Mouse (Mus musculus): ENCODE results near the gene Lyz1. TPM values are rescaled to one million over a fixed set of nuclear protein-coding genes. Genes with fewer than 3 reads are reported as not detected.

Gene Lyz1
- polyA plus RNA-seq (2015; fragmentation: Nextera tagmentation; extraction: Ambion mirVana): 0.11 TPM in 1 of 2 replicates, not detected in the other

DNA sequence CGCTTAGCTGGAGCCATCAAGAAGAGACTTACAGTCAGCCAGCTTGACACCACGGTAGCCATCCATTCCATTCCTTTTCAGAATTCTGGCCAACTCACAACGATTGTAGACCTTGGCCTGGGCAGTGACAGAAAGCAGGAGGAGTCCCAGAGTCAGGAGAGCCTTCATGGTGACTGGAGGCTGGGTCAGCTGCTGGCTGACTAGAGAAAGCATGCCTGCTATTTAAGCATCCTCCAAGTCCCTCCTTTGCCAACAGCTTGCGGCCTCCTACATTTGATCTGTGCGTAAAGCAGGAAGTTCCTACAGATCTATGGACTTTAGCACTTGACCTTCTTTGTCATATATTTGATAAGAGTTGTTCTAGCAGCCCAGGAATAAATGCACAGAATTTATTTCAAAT lies at the start of gene Lyz1:
TSS of gene Lyz1 (minus strand) at position 198 of the 400 bp plus-strand sequence.
- no peaks in the 10 kb centered on the region for H3K9me3 ChIP-seq
- 84% methylated on average over 5 of the region's 5 CpGs for WGBS
- H3K9ac ChIP-seq: no peak within 1 kb of the TSS
- H3K4me1 ChIP-seq: no peaks in the 10 kb centered on the region; the same call in 1 of the 2 replicates
- no peak for ATAC-seq (ENCODE audit: low FRiP score, low read depth)
- no peak within 1 kb of the TSS for H3K4me2 ChIP-seq (replicated peaks)
- H3K36me3 ChIP-seq: no peaks in the 10 kb centered on the region
- H3K27ac ChIP-seq: no peak within 1 kb of the TSS
- H3K27me3 ChIP-seq: no peaks in the 10 kb centered on the region
- no peak within 1 kb of the TSS for H3K4me3 ChIP-seq

DNA sequence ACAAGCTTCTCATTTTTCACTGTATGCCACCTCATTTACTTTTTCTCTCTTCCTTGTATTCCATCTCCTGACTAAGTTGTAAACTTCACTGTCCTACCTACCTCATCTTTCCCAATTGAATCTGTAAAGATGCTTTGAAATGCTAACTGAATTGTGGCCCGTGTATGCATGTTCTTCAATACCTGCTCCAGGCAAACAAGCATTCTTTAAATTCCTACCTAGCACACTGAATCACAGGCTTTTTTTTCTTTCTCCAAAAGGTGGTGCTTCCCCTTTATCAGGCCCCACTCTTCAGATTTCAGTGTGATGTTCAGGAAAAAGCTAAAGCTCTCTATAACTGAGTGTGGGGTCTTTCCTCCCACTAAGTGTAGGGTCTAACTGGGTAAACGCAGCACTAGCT lies 49.7 kb upstream of the Lyz1 start:
- Histone ChIP-seq H3K27me3 (no peaks in the 10 kb centered on the region), H3K27ac (peak overlapping the region; percentile 55), H3K4me3 (no peak overlapping the region), H3K36me3 (peaks cover 17% of the 10 kb centered on the region), H3K4me1 (no peaks in the 10 kb centered on the region), H3K9ac (no peak overlapping the region), H3K9me3 (no peaks in the 10 kb centered on the region), H3K4me2 (replicated peaks) (no peak overlapping the region)
- ATAC-seq (ENCODE audit: low FRiP score, low read depth): no peak
- 62% methylated on average over 2 of the region's 2 CpGs for WGBS

DNA sequence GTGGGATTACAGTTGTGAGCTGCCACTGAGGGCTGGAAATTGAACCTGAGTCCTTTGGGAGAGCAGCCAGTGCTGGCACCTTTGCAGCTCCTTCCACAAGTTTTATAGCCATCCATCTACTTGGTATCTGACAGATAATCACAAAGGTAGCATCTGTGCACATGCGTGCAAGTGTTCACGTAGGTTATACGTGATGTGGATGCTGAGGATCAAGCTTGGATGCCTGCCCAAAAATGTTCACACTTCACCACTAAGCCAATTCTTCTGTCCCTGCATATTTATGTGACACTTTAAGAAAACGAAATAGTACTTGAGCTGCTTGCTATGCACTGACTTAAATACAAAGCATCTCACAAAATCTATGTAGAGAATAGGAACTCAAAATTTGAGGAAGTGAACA lies 48.4 kb upstream of the Lyz1 start:
- H3K4me2 ChIP-seq (replicated peaks): no peak overlapping the region
- ATAC-seq (ENCODE audit: low FRiP score, low read depth): no peak
- no peaks in the 10 kb centered on the region for H3K27me3 ChIP-seq
- 76% methylated on average over 4 of the region's 4 CpGs for WGBS
- H3K9ac ChIP-seq: no peak overlapping the region
- no peak overlapping the region for H3K4me3 ChIP-seq
- no peak overlapping the region for H3K27ac ChIP-seq
- 0 out of 2 replicates have a peak, but pooled peaks cover 10% of the 10 kb centered on the region for H3K36me3 ChIP-seq
- no peaks in the 10 kb centered on the region for H3K4me1 ChIP-seq
- H3K9me3 ChIP-seq: no peaks in the 10 kb centered on the region

DNA sequence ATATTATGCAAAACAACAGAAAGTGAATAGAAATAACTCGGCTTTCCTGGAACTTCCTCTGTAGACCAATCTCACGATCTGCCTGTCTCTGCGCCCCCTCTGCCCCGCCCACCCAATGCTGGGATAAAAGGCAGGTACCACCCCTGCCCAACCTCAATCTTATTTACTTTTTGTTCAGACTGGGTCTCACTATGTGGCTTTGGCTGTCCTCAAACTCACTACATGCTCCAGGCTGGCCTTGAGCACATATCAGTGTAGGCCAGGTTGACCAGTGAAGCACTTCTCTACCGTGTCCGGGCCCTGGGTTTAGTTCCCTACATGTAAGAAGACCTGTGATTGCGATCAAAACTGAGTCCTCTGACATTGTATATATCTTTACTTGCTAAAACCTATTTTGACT lies 46.6 kb upstream of the Lyz1 start:
- H3K4me2 ChIP-seq (replicated peaks): no peak overlapping the region
- WGBS: 86% methylated on average over 7 of the region's 7 CpGs
- H3K36me3 ChIP-seq: 0 out of 2 replicates have a peak, but pooled peaks cover 10% of the 10 kb centered on the region
- H3K9me3 ChIP-seq: no peaks in the 10 kb centered on the region
- no peaks in the 10 kb centered on the region for H3K4me1 ChIP-seq
- no peak overlapping the region for H3K9ac ChIP-seq
- no peaks in the 10 kb centered on the region for H3K27me3 ChIP-seq
- ATAC-seq (ENCODE audit: low FRiP score, low read depth): no peak
- H3K4me3 ChIP-seq: no peak overlapping the region
- no peak overlapping the region for H3K27ac ChIP-seq

DNA sequence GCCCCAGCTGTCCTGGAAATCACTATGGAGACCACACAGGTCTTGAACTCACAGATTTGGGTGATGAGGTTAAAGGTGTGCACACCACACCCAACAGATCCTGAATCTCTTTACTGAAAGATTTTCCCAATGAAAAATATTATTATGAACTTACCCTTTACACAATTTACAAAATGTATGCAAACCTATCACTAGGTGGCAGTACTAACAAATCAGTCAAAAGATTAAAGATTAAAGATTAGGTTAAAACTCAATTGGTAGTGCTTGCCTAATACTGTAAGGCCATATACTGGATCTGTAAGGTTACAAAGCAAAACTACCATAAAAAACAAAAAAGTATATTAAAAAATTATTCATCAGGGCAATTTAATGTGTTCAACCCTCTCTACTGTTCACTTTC lies 45.3 kb upstream of the Lyz1 start:
- H3K27me3 ChIP-seq: no peaks in the 10 kb centered on the region
- H3K4me1 ChIP-seq: no peaks in the 10 kb centered on the region
- H3K4me2 ChIP-seq (replicated peaks): no peak overlapping the region
- ATAC-seq (ENCODE audit: low FRiP score, low read depth): no peak
- H3K27ac ChIP-seq: no peak overlapping the region
- no peak overlapping the region for H3K4me3 ChIP-seq
- H3K9me3 ChIP-seq: no peaks in the 10 kb centered on the region
- 0 out of 2 replicates have a peak, but pooled peaks cover 2% of the 10 kb centered on the region for H3K36me3 ChIP-seq
- no peak overlapping the region for H3K9ac ChIP-seq

DNA sequence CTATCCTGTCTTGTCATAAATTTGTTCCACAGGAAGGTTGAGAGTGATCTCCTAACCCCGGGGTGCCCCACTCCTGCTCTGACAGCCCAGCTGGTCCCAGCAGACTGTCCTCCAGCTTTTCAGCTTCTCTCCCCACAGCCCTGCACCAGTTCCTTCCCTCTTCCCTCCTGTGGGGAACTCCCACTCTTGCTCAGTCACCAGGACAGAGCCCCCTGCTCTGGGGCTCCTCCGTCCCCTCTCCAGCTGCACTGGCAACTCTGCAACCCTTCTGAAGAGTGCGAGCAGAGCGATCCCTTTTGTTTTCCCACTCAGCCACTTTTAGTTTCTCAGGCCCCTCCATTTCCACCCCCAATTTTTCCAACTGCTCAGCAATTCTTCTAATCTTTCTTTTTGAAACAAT lies 43.0 kb upstream of the Lyz1 start:
- H3K9me3 ChIP-seq: no peaks in the 10 kb centered on the region
- ATAC-seq (ENCODE audit: low FRiP score, low read depth): 0 out of 2 replicates have a peak, but pooled peaks have one; percentile 34
- H3K27ac ChIP-seq: no peak overlapping the region

DNA sequence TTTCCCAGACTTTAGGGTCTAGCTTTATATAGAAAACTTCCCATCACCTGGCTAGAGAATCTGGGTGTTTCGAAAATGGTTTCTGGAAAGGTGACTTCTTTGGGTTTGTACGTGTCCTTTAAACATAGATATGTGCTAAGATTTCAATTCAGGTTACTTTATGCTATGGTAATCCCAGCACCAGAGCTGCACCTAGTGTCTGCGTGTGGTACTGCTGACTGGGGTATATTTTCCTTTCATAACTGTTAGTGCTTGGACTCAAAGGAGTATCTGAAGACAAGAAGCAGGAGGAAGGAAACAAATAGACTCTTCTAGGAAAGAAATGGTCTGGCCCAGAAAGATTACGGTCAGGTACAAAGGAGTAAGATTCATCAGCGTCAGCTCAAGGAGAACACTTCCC lies 37.9 kb upstream of the Lyz1 start:
- no peak for ATAC-seq (ENCODE audit: low FRiP score, low read depth)
- Histone ChIP-seq H3K27me3 (no peaks in the 10 kb centered on the region), H3K4me2 (replicated peaks) (no peak overlapping the region), H3K9ac (no peak overlapping the region), H3K4me1 (no peaks in the 10 kb centered on the region), H3K36me3 (no peaks in the 10 kb centered on the region), H3K4me3 (no peak overlapping the region), H3K27ac (no peak overlapping the region), H3K9me3 (no peaks in the 10 kb centered on the region)
- WGBS: 73% methylated on average over 5 of the region's 5 CpGs

More for the DNA sequence above, 43.0 kb upstream of the Lyz1 start:
- WGBS: 44% methylated on average over 4 of the region's 4 CpGs
- no peak overlapping the region for H3K9ac ChIP-seq
- no peak overlapping the region for H3K4me3 ChIP-seq
- no peaks in the 10 kb centered on the region for H3K27me3 ChIP-seq
- no peaks in the 10 kb centered on the region for H3K4me1 ChIP-seq
- no peak overlapping the region for H3K4me2 ChIP-seq (replicated peaks)
- no peaks in the 10 kb centered on the region for H3K36me3 ChIP-seq

DNA sequence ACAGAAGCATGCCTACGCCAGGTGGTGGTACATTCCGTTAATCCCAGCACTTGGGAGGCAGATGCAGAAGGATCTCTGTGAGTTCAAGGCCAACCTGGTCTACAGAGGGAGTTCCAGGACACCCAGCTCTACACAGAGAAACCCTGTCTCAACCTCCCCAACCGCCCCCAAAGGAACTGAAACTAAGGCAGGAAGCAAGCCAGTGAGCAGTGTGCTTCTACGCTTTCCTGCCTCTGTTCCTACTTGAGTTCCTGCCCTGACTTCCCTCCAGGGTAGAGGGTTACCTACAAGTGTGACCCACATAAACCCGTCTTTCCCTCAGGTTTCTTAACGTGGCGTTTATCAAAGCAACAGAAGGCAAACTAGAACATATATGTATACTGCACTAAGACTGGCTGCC lies 31.1 kb upstream of the Lyz1 start:
- Histone ChIP-seq H3K9me3 (no peaks in the 10 kb centered on the region), H3K36me3 (no peaks in the 10 kb centered on the region), H3K4me3 (no peak overlapping the region), H3K4me2 (replicated peaks) (no peak overlapping the region), H3K27ac (no peak overlapping the region), H3K27me3 (no peaks in the 10 kb centered on the region), H3K4me1 (no peaks in the 10 kb centered on the region), H3K9ac (no peak overlapping the region)
- 86% methylated on average over 7 of the region's 7 CpGs for WGBS
- ATAC-seq (ENCODE audit: low FRiP score, low read depth): no peak

DNA sequence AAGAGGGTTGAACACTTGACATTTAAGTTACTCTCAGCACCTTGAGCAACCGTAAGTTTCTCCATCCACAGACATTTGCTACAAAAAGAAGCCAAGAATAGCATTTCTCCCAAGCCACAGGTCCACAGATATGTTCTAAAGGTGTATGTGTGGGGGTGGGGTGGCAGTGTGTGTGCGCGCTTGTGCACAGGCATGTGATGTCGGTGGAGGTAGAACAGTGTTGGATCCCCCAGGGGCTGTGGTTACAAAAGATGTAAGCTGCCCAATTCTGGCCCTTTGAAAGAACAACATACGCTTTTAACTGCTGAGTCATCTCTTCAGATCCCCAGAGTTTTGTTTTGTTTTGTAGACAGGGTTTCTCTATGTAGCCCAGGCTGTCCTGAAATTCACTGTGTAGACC lies 30.0 kb upstream of the Lyz1 start:
- WGBS: 98% methylated on average over 5 of the region's 5 CpGs
- Histone ChIP-seq H3K27ac (no peak overlapping the region), H3K9me3 (no peaks in the 10 kb centered on the region), H3K36me3 (no peaks in the 10 kb centered on the region), H3K4me1 (no peaks in the 10 kb centered on the region), H3K4me2 (replicated peaks) (no peak overlapping the region), H3K9ac (no peak overlapping the region), H3K4me3 (no peak overlapping the region), H3K27me3 (no peaks in the 10 kb centered on the region)
- no peak for ATAC-seq (ENCODE audit: low FRiP score, low read depth)

DNA sequence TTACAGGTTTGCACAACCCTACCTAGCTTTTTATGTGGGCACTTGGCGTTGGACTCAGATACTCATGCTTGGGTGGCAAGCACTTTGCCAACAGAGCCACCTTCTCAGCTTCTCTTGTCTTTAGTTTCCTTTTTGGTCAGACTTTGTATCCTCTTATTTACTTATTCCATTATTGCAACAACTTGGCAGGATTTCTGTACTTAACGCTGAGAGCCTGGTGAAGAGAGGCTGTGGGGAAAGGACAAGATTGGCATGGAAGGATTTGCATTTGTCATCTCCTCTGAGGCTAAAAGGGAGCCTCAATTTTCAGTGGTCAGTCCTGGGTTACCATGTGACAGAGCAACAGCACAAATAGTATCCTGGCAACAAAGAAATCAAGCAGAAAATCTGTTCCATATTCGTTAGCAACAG lies 27.9 kb upstream of the Lyz1 start:
- Histone ChIP-seq H3K27me3 (no peaks in the 10 kb centered on the region), H3K9ac (no peak overlapping the region), H3K27ac (no peak overlapping the region), H3K4me3 (no peak overlapping the region), H3K36me3 (no peaks in the 10 kb centered on the region), H3K4me1 (no peaks in the 10 kb centered on the region), H3K9me3 (no peaks in the 10 kb centered on the region), H3K4me2 (replicated peaks) (no peak overlapping the region)
- 85% methylated on average over 3 of the region's 3 CpGs for WGBS
- ATAC-seq (ENCODE audit: low FRiP score, low read depth): no peak

DNA sequence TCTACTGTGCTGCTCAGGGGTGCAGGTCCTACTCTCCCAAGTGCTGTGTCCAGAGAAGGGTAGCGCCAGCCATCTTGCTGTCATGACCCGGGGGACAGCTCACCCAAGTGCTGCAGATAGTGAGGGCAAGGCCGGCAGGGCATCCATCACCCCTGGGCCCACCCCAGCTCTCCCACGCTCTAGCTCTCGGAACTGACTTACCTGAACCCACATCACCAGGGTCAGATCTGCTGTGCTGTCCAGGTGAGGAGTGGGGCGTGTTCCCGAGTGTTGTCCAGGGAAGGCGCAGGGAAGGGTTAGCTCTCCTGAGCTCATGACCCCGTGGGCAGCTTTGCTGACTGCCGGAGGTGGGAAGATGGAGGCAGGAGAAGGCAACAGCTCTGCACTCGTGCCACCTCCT lies 23.7 kb upstream of the Lyz1 start:
- no peak overlapping the region for H3K4me2 ChIP-seq (replicated peaks)
- no peak overlapping the region for H3K4me3 ChIP-seq
- no peaks in the 10 kb centered on the region for H3K9me3 ChIP-seq
- H3K9ac ChIP-seq: no peak overlapping the region
- H3K27me3 ChIP-seq: no peaks in the 10 kb centered on the region
- ATAC-seq (ENCODE audit: low FRiP score, low read depth): no peak
- no peaks in the 10 kb centered on the region for H3K4me1 ChIP-seq
- WGBS: 94% methylated on average over 11 of the region's 11 CpGs
- H3K27ac ChIP-seq: no peak overlapping the region
- H3K36me3 ChIP-seq: no peaks in the 10 kb centered on the region

DNA sequence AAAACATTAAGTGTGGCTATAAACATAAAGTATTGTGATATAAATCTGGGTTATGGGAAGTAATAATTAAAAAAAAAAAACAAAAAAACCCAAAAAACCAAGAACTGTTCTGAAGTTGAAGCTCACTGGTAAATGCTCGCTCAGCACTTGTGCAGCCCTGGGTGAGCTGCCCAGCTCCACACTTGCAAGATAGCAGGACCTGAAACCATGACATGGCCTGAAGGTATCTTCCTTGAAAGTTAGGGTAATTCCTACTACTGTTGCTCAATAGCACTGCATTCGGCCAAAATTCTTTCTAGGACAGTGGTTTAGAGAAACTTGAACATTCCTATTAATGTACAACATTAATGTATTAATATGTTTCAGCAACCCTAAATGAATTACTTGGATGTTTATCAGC lies 20.5 kb upstream of the Lyz1 start:
- H3K27ac ChIP-seq: no peak overlapping the region
- no peaks in the 10 kb centered on the region for H3K9me3 ChIP-seq

DNA sequence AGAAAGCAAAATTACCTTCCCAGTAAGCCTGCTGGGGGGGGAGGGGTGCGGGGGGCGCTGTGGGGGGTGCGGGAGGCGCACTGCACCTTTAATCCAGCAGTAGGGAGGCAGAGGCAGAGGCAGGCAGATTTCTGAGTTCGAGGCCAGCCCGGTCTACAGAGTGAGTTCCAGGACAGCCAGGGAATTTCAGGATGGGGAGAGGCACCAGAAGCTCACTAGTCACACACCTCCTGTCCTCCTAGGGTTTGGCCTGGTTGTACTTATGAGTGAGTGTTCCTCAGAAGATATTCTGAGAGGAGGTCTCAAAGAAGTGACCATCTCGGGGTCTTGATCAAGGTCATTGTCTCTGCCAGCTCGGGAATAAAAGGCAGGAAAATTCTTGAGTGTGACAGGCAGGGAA lies 19.5 kb upstream of the Lyz1 start:
- no peak for ATAC-seq (ENCODE audit: low FRiP score, low read depth)
- no peaks in the 10 kb centered on the region for H3K4me1 ChIP-seq

More for the DNA sequence above, 20.5 kb upstream of the Lyz1 start:
- Histone ChIP-seq H3K36me3 (no peaks in the 10 kb centered on the region), H3K4me3 (no peak overlapping the region), H3K4me1 (no peaks in the 10 kb centered on the region), H3K27me3 (no peaks in the 10 kb centered on the region), H3K4me2 (replicated peaks) (no peak overlapping the region), H3K9ac (no peak overlapping the region)
- ATAC-seq (ENCODE audit: low FRiP score, low read depth): no peak
- WGBS: 89% methylated on average over 2 of the region's 2 CpGs

More for the DNA sequence above, 19.5 kb upstream of the Lyz1 start:
- Histone ChIP-seq H3K9ac (no peak overlapping the region), H3K27ac (no peak overlapping the region), H3K4me3 (no peak overlapping the region), H3K27me3 (no peaks in the 10 kb centered on the region), H3K36me3 (no peaks in the 10 kb centered on the region), H3K9me3 (no peaks in the 10 kb centered on the region), H3K4me2 (replicated peaks) (no peak overlapping the region)
- WGBS: 77% methylated on average over 8 of the region's 8 CpGs

Measured in limb, embryonic 13.5 days (tissue).